Mouse (Mus musculus) small intestine, adult 2 months (tissue): ENCODE results near the gene Sephs1.

Source experiments
- CTCF ChIP-seq: fragments of 200-500 bp; IDR thresholded peaks from 2 replicates; pipeline ENCODE4 v1.5.1; 2012; ENCODE audit warnings: low read depth, mild to moderate bottlenecking, control low read depth, inconsistent platforms, low read length, moderate library complexity, mixed read lengths; ENCODE audit not compliant: insufficient replicate concordance, insufficient read length; ENCODE audit errors: extremely low read depth
- POLR2A ChIP-seq: fragments of 200-500 bp; IDR thresholded peaks from 2 replicates; pipeline ENCODE4 v1.6.1; 2012; ENCODE audit warnings: low read depth, mild to moderate bottlenecking, control low read depth, inconsistent platforms, low read length, moderate library complexity

DNA sequence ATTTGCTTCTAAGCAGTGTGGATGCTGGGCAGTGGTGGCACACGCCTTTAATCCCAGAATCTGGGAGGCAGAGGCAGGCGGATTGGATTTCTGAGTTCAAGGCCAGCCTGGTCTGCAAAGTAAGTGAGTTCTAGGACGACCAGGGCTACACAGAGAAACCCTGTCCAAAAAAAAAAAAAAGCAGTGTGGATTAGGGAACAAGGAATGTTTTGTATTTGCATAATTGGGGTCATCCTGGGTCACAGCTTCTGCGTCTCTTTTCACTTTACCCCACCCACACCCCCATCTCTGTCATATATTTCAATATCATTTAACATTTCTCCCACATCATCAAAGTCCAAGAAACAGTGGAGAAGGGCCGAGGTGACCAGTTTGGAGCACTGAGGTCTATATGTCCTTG, 39.7 kb downstream of the Sephs1 start:
- no peak for TF ChIP-seq CTCF
- no peak for TF ChIP-seq POLR2A
